ENCODE assay signal across 16 mouse cellular contexts in the genomic region with DNA sequence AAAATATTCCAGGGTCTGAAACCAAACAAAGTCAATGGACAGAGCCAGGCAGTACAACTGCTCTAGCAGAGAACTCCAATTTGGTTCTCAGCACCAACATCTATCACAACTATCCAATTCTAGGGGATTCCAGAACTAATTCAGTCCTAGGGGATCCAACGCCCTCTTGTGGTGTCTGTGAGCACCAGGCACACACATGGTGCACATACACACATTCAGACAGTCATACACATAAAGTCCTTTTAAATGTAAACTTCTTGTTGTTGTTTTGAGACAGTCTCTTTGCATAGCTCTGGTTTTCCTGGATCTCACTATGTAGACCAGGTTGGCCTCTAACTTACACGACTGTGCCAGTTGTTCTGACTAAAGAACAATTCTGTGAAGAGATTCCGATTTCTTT. TPM values are rescaled to one million over a fixed set of nuclear protein-coding genes. Genes with fewer than 3 reads are reported as not detected.
A peak's percentile ranks its signal among the peaks of the same experiment; 100 is the strongest.
DNase-seq lines count a peak whose midpoint lies in the region; ATAC-seq and TF ChIP-seq lines count a peak whose summit lies in the region.
"Had no signal": no experiment of that assay in that cellular context is flagged by ENCODE, and none has a peak within 500 bp of the region (broad histone marks: within the 10 kb centered on the region; RNA-seq: fewer than 3 reads in every experiment).

No protein-coding gene starts in this region.

- WGBS in intestine, embryonic 14.5 days = 79% methylated on average over 3 of the region's 3 CpGs
- WGBS in intestine, embryonic 15.5 days = 76% methylated on average over 3 of the region's 3 CpGs
- 72% methylated on average over 3 of the region's 3 CpGs for WGBS in lung, embryonic 14.5 days
- WGBS in intestine, postnatal 0 days = 70% methylated on average over 3 of the region's 3 CpGs

- no peak overlapping the region for H3K4me2 ChIP-seq in intestine, embryonic 14.5 days (ENCODE audit: low read length)
- H3K4me2 ChIP-seq in intestine, embryonic 15.5 days (replicated peaks) = no peak overlapping the region
- no peak overlapping the region for H3K4me2 ChIP-seq in lung, embryonic 14.5 days
- H3K4me2 ChIP-seq in intestine, postnatal 0 days (replicated peaks; ENCODE audit: low read depth) = no peak overlapping the region
- H3K4me2 ChIP-seq: heart, embryonic 15.5 days; liver, embryonic 15.5 days had no signal

- DNase-seq in intestine, embryonic 14.5 days (ENCODE audit: low spot score) = no peak
- no peak for DNase-seq in lung, embryonic 14.5 days
- no peak for DNase-seq in lung, postnatal 14 days
- peak; percentile 43 for DNase-seq in R1 (ENCODE audit: low read depth, low spot score)
- DNase-seq in T-cell, adult 2 months (ENCODE audit: low spot score) = no peak
- no peak for DNase-seq in thymus, postnatal 10 days (ENCODE audit: low spot score in 2 of 2)
- DNase-seq: B cell, adult 2 months; cerebellum, postnatal 10 days; heart, adult 2 months; midbrain, embryonic 14.5 days had no signal

- 0 out of 2 replicates have a peak, but pooled peaks cover 3% of the 10 kb centered on the region for H3K4me1 ChIP-seq in intestine, embryonic 14.5 days (replicated peaks; ENCODE audit: control insufficient read depth, insufficient read depth, low read length)
- no peaks in the 10 kb centered on the region for H3K4me1 ChIP-seq in intestine, embryonic 15.5 days (replicated peaks)
- H3K4me1 ChIP-seq in lung, embryonic 14.5 days (ENCODE audit: insufficient read depth) = no peaks in the 10 kb centered on the region
- no peaks in the 10 kb centered on the region for H3K4me1 ChIP-seq in intestine, postnatal 0 days (replicated peaks; ENCODE audit: control insufficient read depth, insufficient read depth, low read length)
- H3K4me1 ChIP-seq: heart, embryonic 15.5 days had no signal

- H3K36me3 ChIP-seq in intestine, embryonic 14.5 days (ENCODE audit: control insufficient read depth, insufficient read depth, low read length) = peaks cover 7% of the 10 kb centered on the region; the same call in 1 of the 2 replicates
- no peaks in the 10 kb centered on the region; the same call in 1 of the 2 replicates for H3K36me3 ChIP-seq in intestine, embryonic 15.5 days
- peaks cover 6% of the 10 kb centered on the region; the same call in 1 of the 2 replicates for H3K36me3 ChIP-seq in lung, embryonic 14.5 days (ENCODE audit: insufficient read depth)
- 0 out of 2 replicates have a peak, but pooled peaks cover under 1% of the 10 kb centered on the region for H3K36me3 ChIP-seq in intestine, postnatal 0 days (ENCODE audit: control insufficient read depth, insufficient read depth)
- H3K36me3 ChIP-seq: heart, embryonic 15.5 days had no signal

- H3K9me3 ChIP-seq in intestine, embryonic 14.5 days (ENCODE audit: control insufficient read depth, low read length) = no peaks in the 10 kb centered on the region
- H3K9me3 ChIP-seq in intestine, embryonic 15.5 days = no peaks in the 10 kb centered on the region
- H3K9me3 ChIP-seq in lung, embryonic 14.5 days (ENCODE audit: low read depth, low read length) = no peaks in the 10 kb centered on the region
- no peaks in the 10 kb centered on the region for H3K9me3 ChIP-seq in intestine, postnatal 0 days (ENCODE audit: control insufficient read depth)
- H3K9me3 ChIP-seq: heart, embryonic 15.5 days; liver, embryonic 15.5 days had no signal

- H3K27me3 ChIP-seq in intestine, embryonic 14.5 days (replicated peaks; ENCODE audit: control insufficient read depth, insufficient read depth, low read length) = no peaks in the 10 kb centered on the region
- no peaks in the 10 kb centered on the region for H3K27me3 ChIP-seq in intestine, embryonic 15.5 days (replicated peaks)
- no peaks in the 10 kb centered on the region for H3K27me3 ChIP-seq in lung, embryonic 14.5 days (ENCODE audit: insufficient read depth, low read length)
- H3K27me3 ChIP-seq in intestine, postnatal 0 days (replicated peaks; ENCODE audit: control insufficient read depth, insufficient read depth, low read length) = no peaks in the 10 kb centered on the region
- H3K27me3 ChIP-seq: heart, embryonic 15.5 days; liver, embryonic 15.5 days had no signal

- ATAC-seq in intestine, embryonic 14.5 days (replicated peaks; ENCODE audit: low FRiP score, low TSS enrichment, low read depth) = no peak
- ATAC-seq in intestine, embryonic 15.5 days = no peak
- no peak for ATAC-seq in lung, embryonic 14.5 days (ENCODE audit: insufficient read depth)
- no peak for ATAC-seq in intestine, postnatal 0 days

- no peak overlapping the region for H3K9ac ChIP-seq in intestine, embryonic 14.5 days (ENCODE audit: low read length)
- no peak overlapping the region for H3K9ac ChIP-seq in intestine, embryonic 15.5 days
- H3K9ac ChIP-seq in lung, embryonic 14.5 days = no peak overlapping the region
- H3K9ac ChIP-seq in intestine, postnatal 0 days (ENCODE audit: low read depth, low read length) = no peak overlapping the region
- H3K9ac ChIP-seq: heart, embryonic 15.5 days; liver, embryonic 15.5 days had no signal

- peak; percentile 13; the same call in 1 of the 2 replicates for TF ChIP-seq CTCF in lung, embryonic 14.5 days (IDR thresholded peaks at IDR 0.05; ENCODE audit: low read depth)
- TF ChIP-seq CTCF in intestine, postnatal 0 days (IDR thresholded peaks at IDR 0.05; ENCODE audit: low read depth) = peak; percentile 25; the same call in 1 of the 2 replicates

- peak overlapping the region; percentile 82; the same call in 1 of the 2 replicates for H3K27ac ChIP-seq in intestine, embryonic 14.5 days (ENCODE audit: low read depth)
- no peak overlapping the region; the same call in 1 of the 2 replicates for H3K27ac ChIP-seq in intestine, embryonic 15.5 days
- H3K27ac ChIP-seq in lung, embryonic 14.5 days (ENCODE audit: low read depth) = peak overlapping the region; percentile 92
- H3K27ac ChIP-seq in intestine, postnatal 0 days (ENCODE audit: low read depth, low read length) = no peak overlapping the region
- H3K27ac ChIP-seq: heart, adult 2 months; heart, embryonic 15.5 days; left cerebral cortex, adult 2 months; liver, embryonic 15.5 days had no signal

- H3K4me3 ChIP-seq in intestine, embryonic 14.5 days (ENCODE audit: low read depth, low read length) = no peak overlapping the region
- H3K4me3 ChIP-seq in intestine, embryonic 15.5 days (replicated peaks) = no peak overlapping the region
- no peak overlapping the region for H3K4me3 ChIP-seq in lung, embryonic 14.5 days (ENCODE audit: low read depth, low read length)
- no peak overlapping the region for H3K4me3 ChIP-seq in intestine, postnatal 0 days (ENCODE audit: low read depth, low read length)
- H3K4me3 ChIP-seq: erythroblast, embryonic 14.5 days; heart, adult 2 months; heart, embryonic 15.5 days; left cerebral cortex, adult 2 months; liver, embryonic 15.5 days had no signal

RNA-seq across cellular contexts. Expression of a gene that starts 1.1 kb away (rescaled TPM):
- polyA plus RNA-seq in intestine, embryonic 14.5 days (2014; fragmentation: Nextera tagmentation; extraction: Ambion mirVana) = 15.5 and 15.8 TPM in 2 replicates
- 36.3 and 36.4 TPM in 2 replicates for polyA plus RNA-seq in intestine, embryonic 15.5 days (2015; fragmentation: Nextera tagmentation; extraction: Ambion mirVana)
- 14.9 and 15.0 TPM in 2 replicates for polyA plus RNA-seq in lung, embryonic 14.5 days (2014; fragmentation: Nextera tagmentation; extraction: Ambion mirVana)
- 60.8 and 62.4 TPM in 2 replicates for polyA plus RNA-seq in intestine, postnatal 0 days (2015; fragmentation: Nextera tagmentation; extraction: Ambion mirVana)

RNA-seq across cellular contexts. Expression of a gene that starts 37.2 kb away (rescaled TPM):
- not detected in 2 replicates for polyA plus RNA-seq in intestine, embryonic 14.5 days (2014; fragmentation: Nextera tagmentation; extraction: Ambion mirVana)
- not detected in 2 replicates for polyA plus RNA-seq in intestine, embryonic 15.5 days (2015; fragmentation: Nextera tagmentation; extraction: Ambion mirVana)
- 0.72 and 0.83 TPM in 2 replicates for polyA plus RNA-seq in lung, embryonic 14.5 days (2014; fragmentation: Nextera tagmentation; extraction: Ambion mirVana)
- polyA plus RNA-seq in intestine, postnatal 0 days (2015; fragmentation: Nextera tagmentation; extraction: Ambion mirVana) = 0.26 TPM in 1 of 2 replicates, not detected in the other
- polyA plus RNA-seq: heart, embryonic 15.5 days; liver, embryonic 15.5 days had no signal

RNA-seq across cellular contexts. Expression of a gene that starts 37.3 kb away (rescaled TPM):
- polyA plus RNA-seq in intestine, embryonic 14.5 days (2014; fragmentation: Nextera tagmentation; extraction: Ambion mirVana) = 0.97 and 1.0 TPM in 2 replicates
- 0.69 and 1.0 TPM in 2 replicates for polyA plus RNA-seq in intestine, embryonic 15.5 days (2015; fragmentation: Nextera tagmentation; extraction: Ambion mirVana)
- 1.0 and 1.1 TPM in 2 replicates for polyA plus RNA-seq in lung, embryonic 14.5 days (2014; fragmentation: Nextera tagmentation; extraction: Ambion mirVana)
- polyA plus RNA-seq in intestine, postnatal 0 days (2015; fragmentation: Nextera tagmentation; extraction: Ambion mirVana) = 0.17 and 0.44 TPM in 2 replicates

RNA-seq across cellular contexts. Expression of a gene that starts 46.9 kb away (rescaled TPM):
- 25.9 and 26.4 TPM in 2 replicates for polyA plus RNA-seq in intestine, embryonic 14.5 days (2014; fragmentation: Nextera tagmentation; extraction: Ambion mirVana)
- 28.0 and 32.9 TPM in 2 replicates for polyA plus RNA-seq in intestine, embryonic 15.5 days (2015; fragmentation: Nextera tagmentation; extraction: Ambion mirVana)
- 24.1 and 25.9 TPM in 2 replicates for polyA plus RNA-seq in lung, embryonic 14.5 days (2014; fragmentation: Nextera tagmentation; extraction: Ambion mirVana)
- 62.5 and 66.6 TPM in 2 replicates for polyA plus RNA-seq in intestine, postnatal 0 days (2015; fragmentation: Nextera tagmentation; extraction: Ambion mirVana)

Comparison
In these comparisons a context has a peak if more than half of its experiments do, and no peak if none do; other contexts are left out.
1. H3K27ac ChIP-seq: peak in intestine, embryonic 14.5 days (single experiment) and lung, embryonic 14.5 days (single experiment); none in intestine, embryonic 15.5 days (single experiment) and intestine, postnatal 0 days (single experiment).